Mouse (Mus musculus): Measurements from ENCODE around the gene Bsph2.

Gene Bsph2

DNA sequence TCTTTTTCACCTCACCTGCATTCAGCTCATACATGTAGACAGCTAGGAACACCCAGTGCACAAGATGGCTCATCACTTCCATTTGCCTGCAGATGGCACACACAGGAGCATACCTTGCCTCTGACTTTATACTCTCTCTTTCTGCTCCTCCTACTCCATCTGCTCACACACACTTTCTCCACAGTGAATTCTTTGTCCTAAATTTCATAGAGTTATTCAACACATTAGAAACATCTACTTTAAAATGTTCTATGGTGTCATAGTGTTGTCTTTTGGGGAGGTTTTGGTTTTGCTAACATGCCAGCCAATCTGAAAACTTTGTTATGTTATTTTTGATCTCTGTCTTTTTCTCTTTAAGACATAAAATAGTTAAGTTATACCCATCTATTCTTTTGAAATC is at the start of gene Bsph2:
Bsph2 (minus strand) TSS at position 101 of the 400 bp plus-strand sequence.
- DNase-seq (ENCODE audit: low spot score in 2 of 2), result no peak

- peak; percentile 19 to 57 for DNase-seq (ENCODE audit: low spot score in 2 of 2)
These were observed 59.3 kb downstream of the Bsph2 start for GRCm38 (mm10) chr7:13511539-13511938.

Measured in frontal cortex, postnatal 36 days (tissue).